Mouse (Mus musculus) liver, embryonic 14.5 days (tissue): ENCODE measurements at regions not wholly inside any gene's neighbourhood (a gene's known extent, or its start where the extent isn't known, plus 50 kb on each side); places are given as distances from the start of the nearest gene placed in this dataset.

ENCODE experiments used
- ATAC-seq: fragments of 200-750 bp; cut with Nextera tagmentation; 2 replicates; pipeline ENCODE4 v1.8.0; 2017; ENCODE audit warnings: moderate number of reproducible peaks, mild to moderate bottlenecking, moderate library complexity; ENCODE audit not compliant: insufficient read depth
- DNase-seq, 3 experiments: peaks; one replicate each; pipeline ENCODE4 v3.0.0-alpha.2; 2012 to 2013; ENCODE audit warnings: low read depth in 3 of 3, low spot score in 3 of 3
- H3K27ac ChIP-seq: fragments of 300-500 bp; sonication (generic); 2 replicates; pipeline ENCODE4 v1.5.1; 2014; ENCODE audit warnings: moderate library complexity, mild to moderate bottlenecking, control low read depth, inconsistent platforms
- H3K27me3 ChIP-seq: fragments of 300-500 bp; sonication (generic); 2 replicates; pipeline ENCODE4 v1.6.1; 2014; ENCODE audit warnings: mild to moderate bottlenecking, low read length, moderate library complexity; ENCODE audit not compliant: control insufficient read depth, insufficient read depth
- H3K36me3 ChIP-seq: fragments of 300-500 bp; sonication (generic); replicated peaks from 2 replicates; pipeline ENCODE4 v1.6.1; 2014; ENCODE audit warnings: low read depth; ENCODE audit not compliant: control insufficient read depth, insufficient read depth
- H3K4me1 ChIP-seq, 2 experiments: fragments of 200-500 bp in 1 of 2; fragments of 300-500 bp in 1 of 2; sonication (generic) in 1 of 2; replicated peaks; 2 replicates each; pipeline ENCODE4 v1.6.1; 2012 to 2014; ENCODE audit warnings: antibody characterized with exemption in 1 of 2, inconsistent platforms in 1 of 2, low read length in 1 of 2; ENCODE audit not compliant: control insufficient read depth in 2 of 2, insufficient read depth in 2 of 2
- H3K4me2 ChIP-seq: fragments of 300-500 bp; sonication (generic); 2 replicates; pipeline ENCODE4 v1.6.1; 2014; ENCODE audit warnings: low read depth, mild to moderate bottlenecking, control low read depth, moderate library complexity
- H3K4me3 ChIP-seq, 2 experiments: fragments of 200-500 bp in 1 of 2; fragments of 300-500 bp in 1 of 2; sonication (generic) in 1 of 2; 2 replicates each; pipeline ENCODE4 v1.5.1; 2012 to 2014; ENCODE audit warnings: low read depth in 2 of 2, low read length in 2 of 2, mild to moderate bottlenecking in 2 of 2, control low read depth in 1 of 2, inconsistent platforms in 1 of 2, moderate library complexity in 1 of 2; ENCODE audit not compliant: insufficient read depth in 1 of 2
- H3K9ac ChIP-seq: fragments of 300-500 bp; sonication (generic); replicated peaks from 2 replicates; pipeline ENCODE4 v1.6.1; 2014; ENCODE audit warnings: mild to moderate bottlenecking, control low read depth, moderate library complexity
- H3K9me3 ChIP-seq: fragments of 300-500 bp; sonication (generic); 2 replicates; pipeline ENCODE4 v1.6.1; 2016; ENCODE audit warnings: low read length, mixed read lengths; ENCODE audit not compliant: control insufficient read depth
- CTCF ChIP-seq: IDR thresholded peaks from 2 replicates; pipeline ENCODE4 v1.5.1; 2016; ENCODE audit warnings: antibody characterized with exemption, low read depth, control low read depth
- EP300 ChIP-seq: IDR thresholded peaks from 2 replicates; pipeline ENCODE4 v1.6.1; 2016; ENCODE audit warnings: antibody characterized with exemption, low read depth
- WGBS: fragments of 180-500 bp; shearing (Covaris S2); extraction: QIAGEN DNeasy Blood & Tissue Kit; methylation state at CpG from one replicate; pipeline ENCODE4 v1.1.7; 2014; ENCODE audit not compliant: insufficient replicate concordance; 5-methylcytosine and 5-hydroxymethylcytosine counted together

GRCm38 (mm10) chr14:99616655-99617335 lies 318.3 kb downstream of the Klf5 start:
- Histone ChIP-seq H3K27me3 (no peaks in the 10 kb centered on the region), H3K9me3 (no peaks in the 10 kb centered on the region), H3K27ac (no peak overlapping the region), H3K4me1 (peaks cover 0 to 5% of the 10 kb centered on the region in 2 experiments; a peak in 1 of 4 replicates), H3K36me3 (no peaks in the 10 kb centered on the region), H3K4me2 (no peak overlapping the region), H3K4me3 (no peak overlapping the region), H3K9ac (no peak overlapping the region)
- 29% methylated on average over 7 of the region's 7 CpGs for WGBS
- DNase-seq (no peak), ATAC-seq (no peak)
- TF ChIP-seq EP300 = no peak
- TF ChIP-seq CTCF = no peak

- H3K4me2 ChIP-seq = no peak overlapping the region
- ATAC-seq (no peak), DNase-seq (no peak)
- no peak overlapping the region for H3K9ac ChIP-seq
- H3K27me3 ChIP-seq = no peaks in the 10 kb centered on the region
- H3K4me1 ChIP-seq = peaks cover 0 to 5% of the 10 kb centered on the region in 2 experiments; a peak in 1 of 4 replicates
- no peaks in the 10 kb centered on the region for H3K36me3 ChIP-seq
- no peak overlapping the region for H3K27ac ChIP-seq
- H3K9me3 ChIP-seq = no peaks in the 10 kb centered on the region
- H3K4me3 ChIP-seq = no peak overlapping the region
- WGBS = 20% methylated on average over 2 of the region's 2 CpGs
- no peak for TF ChIP-seq EP300
- no peak for TF ChIP-seq CTCF
Measured at GRCm38 (mm10) chr14:99617374-99617773, 318.9 kb downstream of the Klf5 start.

GRCm38 (mm10) chr14:99621538-99621937 lies 323.0 kb downstream of the Klf5 start:
- H3K4me3 ChIP-seq = no peak overlapping the region
- 55% methylated on average over 3 of the region's 3 CpGs for WGBS
- ATAC-seq (no peak), DNase-seq (no peak)
- no peaks in the 10 kb centered on the region for H3K9me3 ChIP-seq
- no peaks in the 10 kb centered on the region for H3K27me3 ChIP-seq
- H3K27ac ChIP-seq = no peak overlapping the region
- peaks cover 0 to 5% of the 10 kb centered on the region in 2 experiments; a peak in 1 of 4 replicates for H3K4me1 ChIP-seq
- no peak overlapping the region for H3K9ac ChIP-seq
- H3K36me3 ChIP-seq = no peaks in the 10 kb centered on the region
- no peak for TF ChIP-seq EP300
- H3K4me2 ChIP-seq = no peak overlapping the region

- DNase-seq (no peak), ATAC-seq (no peak)
- WGBS = 57% methylated on average over 10 of the region's 10 CpGs
- no peaks in the 10 kb centered on the region for H3K9me3 ChIP-seq
- TF ChIP-seq EP300 (no peak), CTCF (no peak)
- H3K4me3 ChIP-seq = no peak overlapping the region
- H3K4me2 ChIP-seq = no peak overlapping the region
- H3K9ac ChIP-seq = no peak overlapping the region
- no peaks in the 10 kb centered on the region for H3K36me3 ChIP-seq
- H3K27ac ChIP-seq = no peak overlapping the region
- H3K4me1 ChIP-seq = no peaks in the 10 kb centered on the region
- no peaks in the 10 kb centered on the region for H3K27me3 ChIP-seq
Measured at GRCm38 (mm10) chr14:99624380-99625327, 326.2 kb downstream of the Klf5 start.

GRCm38 (mm10) chr14:99627615-99628014 lies 329.1 kb downstream of the Klf5 start:
- TF ChIP-seq EP300 (no peak), CTCF (no peak)

More at GRCm38 (mm10) chr14:99627615-99628014, 329.1 kb downstream of the Klf5 start:
- H3K9me3 ChIP-seq = no peaks in the 10 kb centered on the region
- H3K27ac ChIP-seq = no peak overlapping the region
- 36% methylated on average over 1 of the region's 1 CpGs for WGBS
- H3K4me2 ChIP-seq = no peak overlapping the region
- H3K36me3 ChIP-seq = no peaks in the 10 kb centered on the region
- no peak for DNase-seq
- no peak for ATAC-seq
- no peak overlapping the region for H3K9ac ChIP-seq
- no peaks in the 10 kb centered on the region for H3K27me3 ChIP-seq
- no peaks in the 10 kb centered on the region for H3K4me1 ChIP-seq
- H3K4me3 ChIP-seq = no peak overlapping the region
